ENCODE assay signal across 25 mouse cellular contexts in the genomic region with DNA sequence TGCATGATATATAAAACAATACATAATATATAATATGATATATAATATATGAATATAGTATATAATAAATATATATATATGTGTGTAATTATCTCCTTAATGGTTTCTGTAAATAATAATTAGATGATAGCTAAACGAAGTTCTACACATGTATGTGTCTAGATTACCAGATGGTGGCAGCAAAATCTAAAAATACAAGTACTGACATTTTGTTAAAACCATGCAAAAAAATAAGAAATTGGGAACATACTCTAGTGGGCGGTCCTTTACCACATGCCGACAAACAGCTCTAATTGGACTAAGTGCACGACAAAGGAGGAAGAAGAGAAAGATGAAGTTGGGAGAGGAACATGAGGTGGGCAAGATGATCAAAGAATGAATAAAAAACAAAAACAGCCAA.
DNase-seq lines count a peak whose midpoint lies in the region; ATAC-seq and TF ChIP-seq lines count a peak whose summit lies in the region.
"Had no signal": no experiment of that assay in that cellular context is flagged by ENCODE, and none has a peak within 500 bp of the region (broad histone marks: within the 10 kb centered on the region; RNA-seq: fewer than 3 reads in every experiment).

No protein-coding gene starts in this region.

- no peaks in the 10 kb centered on the region for H3K27me3 ChIP-seq in forebrain, embryonic 14.5 days (replicated peaks; ENCODE audit: control insufficient read depth, insufficient read depth, low read length)
- H3K27me3 ChIP-seq in forebrain, embryonic 12.5 days: no peaks in the 10 kb centered on the region
- H3K27me3 ChIP-seq in MEL (ENCODE audit: control insufficient read depth in 1 of 2, insufficient read depth in 2 of 2, low read length in 2 of 2): no peaks in the 10 kb centered on the region
- no peaks in the 10 kb centered on the region for H3K27me3 ChIP-seq in neural tube, embryonic 15.5 days (replicated peaks)
- H3K27me3 ChIP-seq in heart, embryonic 12.5 days (replicated peaks): no peaks in the 10 kb centered on the region
- H3K27me3 ChIP-seq: forebrain, embryonic 15.5 days; heart, embryonic 13.5 days; hindbrain, embryonic 12.5 days; hindbrain, embryonic 15.5 days had no signal

- no peak overlapping the region for H3K4me2 ChIP-seq in forebrain, embryonic 14.5 days (ENCODE audit: low read length)
- H3K4me2 ChIP-seq in forebrain, embryonic 12.5 days: no peak overlapping the region
- H3K4me2 ChIP-seq in neural tube, embryonic 15.5 days: no peak overlapping the region
- no peak overlapping the region for H3K4me2 ChIP-seq in heart, embryonic 12.5 days
- H3K4me2 ChIP-seq: forebrain, embryonic 15.5 days; heart, embryonic 13.5 days; hindbrain, embryonic 12.5 days; hindbrain, embryonic 15.5 days had no signal

- TF ChIP-seq CTCF in MEL (IDR thresholded peaks at IDR 0.05 in 2 of 3, conservative IDR thresholded peaks at IDR 0.05 in 1 of 3; ENCODE audit: control insufficient read depth in 1 of 3, insufficient read depth in 1 of 3, low read depth in 2 of 3, low read length in 3 of 3, poor library complexity in 1 of 3, severe bottlenecking in 1 of 3): peak in 1 of 3 experiments; percentile 47; a peak in 2 of 6 replicates

- no peak overlapping the region for H3K27ac ChIP-seq in forebrain, embryonic 14.5 days (ENCODE audit: low read depth, low read length)
- H3K27ac ChIP-seq in forebrain, embryonic 12.5 days: no peak overlapping the region
- no peak overlapping the region for H3K27ac ChIP-seq in MEL (ENCODE audit: control insufficient read depth, low read depth, low read length)
- H3K27ac ChIP-seq in neural tube, embryonic 15.5 days (replicated peaks): no peak overlapping the region
- no peak overlapping the region for H3K27ac ChIP-seq in heart, embryonic 12.5 days (ENCODE audit: poor library complexity, severe bottlenecking)
- H3K27ac ChIP-seq: forebrain, embryonic 10.5 days; forebrain, embryonic 15.5 days; heart, embryonic 13.5 days; hindbrain, embryonic 12.5 days; hindbrain, embryonic 15.5 days had no signal

- no peak for TF ChIP-seq EP300 in MEL (IDR thresholded peaks at IDR 0.05; ENCODE audit: low read depth in 1 of 2, low read length in 2 of 2)

- H3K9ac ChIP-seq in forebrain, embryonic 14.5 days (ENCODE audit: low read length): no peak overlapping the region
- H3K9ac ChIP-seq in forebrain, embryonic 12.5 days: no peak overlapping the region
- no peak overlapping the region for H3K9ac ChIP-seq in MEL (ENCODE audit: control insufficient read depth, low read depth, low read length, poor library complexity, severe bottlenecking)
- H3K9ac ChIP-seq in neural tube, embryonic 15.5 days (replicated peaks): no peak overlapping the region
- H3K9ac ChIP-seq in heart, embryonic 12.5 days: no peak overlapping the region
- H3K9ac ChIP-seq: forebrain, embryonic 15.5 days; heart, embryonic 13.5 days; hindbrain, embryonic 12.5 days; hindbrain, embryonic 15.5 days had no signal

- no peaks in the 10 kb centered on the region for H3K79me2 ChIP-seq in MEL (ENCODE audit: control insufficient read depth, insufficient read depth, low read length, poor library complexity)

- TF ChIP-seq POLR2A in MEL (IDR thresholded peaks at IDR 0.05; ENCODE audit: control insufficient read depth in 1 of 2, insufficient read depth in 1 of 2, low read depth in 1 of 2, low read length in 2 of 2, poor library complexity in 1 of 2): no peak

- H3K36me3 ChIP-seq in forebrain, embryonic 14.5 days (ENCODE audit: control insufficient read depth, insufficient read depth, low read length): no peaks in the 10 kb centered on the region
- H3K36me3 ChIP-seq in forebrain, embryonic 12.5 days (replicated peaks): no peaks in the 10 kb centered on the region
- H3K36me3 ChIP-seq in MEL (ENCODE audit: control insufficient read depth in 1 of 2, insufficient read depth in 2 of 2, low read length in 2 of 2): no peaks in the 10 kb centered on the region
- H3K36me3 ChIP-seq in neural tube, embryonic 15.5 days: no peaks in the 10 kb centered on the region
- H3K36me3 ChIP-seq in heart, embryonic 12.5 days: no peaks in the 10 kb centered on the region
- H3K36me3 ChIP-seq: forebrain, embryonic 10.5 days; forebrain, embryonic 15.5 days; heart, embryonic 13.5 days; hindbrain, embryonic 12.5 days; hindbrain, embryonic 15.5 days had no signal

- peak; percentile 0 for DNase-seq in forebrain, embryonic 14.5 days (ENCODE audit: low spot score)
- peak; percentile 0 for DNase-seq in layer of hippocampus, adult 9-10 months (ENCODE audit: low spot score)
- DNase-seq in layer of hippocampus, postnatal 36 days: no peak
- peak; percentile 40 for DNase-seq in MEL (ENCODE audit: low read depth, low spot score)
- peak; percentile 0 for DNase-seq in induced T-regulatory cell, adult 2 months (ENCODE audit: low read depth)
- DNase-seq: adrenal gland, adult 2 months; adrenal gland, postnatal 14 days; B cell, adult 2 months; cerebellum, adult 11-12 months; cerebellum, adult 8-10 months; cerebellum, postnatal 10 days; gastrocnemius, postnatal 25 days; heart, adult 18-20 months; heart, postnatal 14 days; heart, postnatal 4 days had no signal

- H3K4me1 ChIP-seq in forebrain, embryonic 14.5 days (ENCODE audit: control insufficient read depth, insufficient read depth, low read length): no peaks in the 10 kb centered on the region
- no peaks in the 10 kb centered on the region for H3K4me1 ChIP-seq in forebrain, embryonic 12.5 days
- no peaks in the 10 kb centered on the region for H3K4me1 ChIP-seq in MEL (ENCODE audit: control insufficient read depth in 1 of 2, insufficient read depth in 2 of 2, low read length in 2 of 2)
- no peaks in the 10 kb centered on the region for H3K4me1 ChIP-seq in neural tube, embryonic 15.5 days
- H3K4me1 ChIP-seq in heart, embryonic 12.5 days (replicated peaks): no peaks in the 10 kb centered on the region
- H3K4me1 ChIP-seq: forebrain, embryonic 10.5 days; forebrain, embryonic 15.5 days; heart, embryonic 13.5 days; hindbrain, embryonic 12.5 days; hindbrain, embryonic 15.5 days had no signal

- ATAC-seq in forebrain, embryonic 14.5 days: no peak
- ATAC-seq in forebrain, embryonic 12.5 days (ENCODE audit: low FRiP score): no peak
- no peak for ATAC-seq in neural tube, embryonic 15.5 days (ENCODE audit: low FRiP score)
- ATAC-seq in heart, embryonic 12.5 days (ENCODE audit: insufficient number of reproducible peaks, low FRiP score): no peak
- ATAC-seq: forebrain, embryonic 15.5 days; inflammation-experienced regulatory T-cells, adult 6 months; intestine, embryonic 16.5 days had no signal

- H3K9me3 ChIP-seq in forebrain, embryonic 14.5 days (replicated peaks; ENCODE audit: control insufficient read depth, low read length): 0 out of 2 replicates have a peak, but pooled peaks cover 6% of the 10 kb centered on the region
- H3K9me3 ChIP-seq in forebrain, embryonic 12.5 days: peaks cover 9% of the 10 kb centered on the region; the same call in 1 of the 2 replicates
- no peaks in the 10 kb centered on the region for H3K9me3 ChIP-seq in MEL (replicated peaks; ENCODE audit: insufficient read depth, low read length)
- H3K9me3 ChIP-seq in neural tube, embryonic 15.5 days (replicated peaks): no peaks in the 10 kb centered on the region; the same call in 1 of the 2 replicates
- peaks cover 15% of the 10 kb centered on the region; the same call in 1 of the 2 replicates for H3K9me3 ChIP-seq in heart, embryonic 12.5 days (replicated peaks)
- H3K9me3 ChIP-seq: forebrain, embryonic 15.5 days; hindbrain, embryonic 15.5 days had no signal

- 80% methylated on average over 4 of the region's 4 CpGs for WGBS in forebrain, embryonic 14.5 days
- 76% methylated on average over 4 of the region's 4 CpGs for WGBS in forebrain, embryonic 12.5 days
- 83% methylated on average over 4 of the region's 4 CpGs for WGBS in neural tube, embryonic 15.5 days
- 72% methylated on average over 4 of the region's 4 CpGs for WGBS in heart, embryonic 12.5 days

- no peak overlapping the region for H3K4me3 ChIP-seq in forebrain, embryonic 14.5 days (ENCODE audit: low read depth, low read length)
- no peak overlapping the region for H3K4me3 ChIP-seq in forebrain, embryonic 12.5 days (replicated peaks)
- H3K4me3 ChIP-seq in MEL (ENCODE audit: control insufficient read depth in 1 of 2, insufficient read depth in 1 of 2, low read depth in 2 of 2, low read length in 2 of 2): no peak overlapping the region
- no peak overlapping the region for H3K4me3 ChIP-seq in neural tube, embryonic 15.5 days (replicated peaks)
- H3K4me3 ChIP-seq in heart, embryonic 12.5 days: no peak overlapping the region
- H3K4me3 ChIP-seq: forebrain, embryonic 10.5 days; forebrain, embryonic 15.5 days; heart, embryonic 13.5 days; hindbrain, embryonic 12.5 days; hindbrain, embryonic 15.5 days had no signal

- peak; percentile 68 for TF ChIP-seq RAD21 in MEL (IDR thresholded peaks at IDR 0.05; ENCODE audit: low read depth, low read length)

TF ChIP-seq in MEL, 35 proteins besides CTCF, POLR2A, EP300 and RAD21:
- TF ChIP-seq SMC3 (IDR thresholded peaks at IDR 0.05; ENCODE audit: low read depth, low read length) (peak; percentile 51), MEF2A (IDR thresholded peaks at IDR 0.05; ENCODE audit: extremely low read depth, insufficient replicate concordance, low read depth, low read length, poor library complexity, severe bottlenecking) (no peak), NRF1 (IDR thresholded peaks at IDR 0.05; ENCODE audit: insufficient read depth, low read depth, low read length, poor library complexity, severe bottlenecking) (no peak), CHD2 (IDR thresholded peaks at IDR 0.05; ENCODE audit: low read length) (no peak), E2F4 (IDR thresholded peaks at IDR 0.05; ENCODE audit: borderline replicate concordance, low read depth, low read length) (no peak), NELFE (IDR thresholded peaks at IDR 0.05; ENCODE audit: low read depth, low read length) (no peak), BHLHE40 (IDR thresholded peaks at IDR 0.05; ENCODE audit: borderline replicate concordance, low read depth, low read length) (no peak), ZC3H11A (IDR thresholded peaks at IDR 0.05; ENCODE audit: low read depth, low read length) (peak; percentile 55), GABPA (IDR thresholded peaks at IDR 0.05; ENCODE audit: low read depth, low read length) (no peak), ZNF384 (IDR thresholded peaks at IDR 0.05; ENCODE audit: low read depth, low read length) (peak; percentile 46; the same call in 1 of the 2 replicates), RCOR1 (IDR thresholded peaks at IDR 0.05; ENCODE audit: low read depth, low read length) (no peak), MYB (IDR thresholded peaks at IDR 0.05; ENCODE audit: low read depth, low read length) (no peak), CHD1 (IDR thresholded peaks at IDR 0.05; ENCODE audit: low read depth, low read length) (no peak), MYC (IDR thresholded peaks at IDR 0.05; ENCODE audit: low read depth, low read length) (no peak), MXI1 (IDR thresholded peaks at IDR 0.05; ENCODE audit: low read depth, low read length) (no peak), UBTF (IDR thresholded peaks at IDR 0.05; ENCODE audit: borderline replicate concordance, insufficient read depth, low read depth, low read length) (no peak)
TF ChIP-seq in MEL: peak in this region for 3.

Comparison
In these comparisons a context has a peak if more than half of its experiments do, and no peak if none do; other contexts are left out.
1. DNase-seq: peak in forebrain, embryonic 14.5 days (single experiment), layer of hippocampus, adult 9-10 months (single experiment), MEL (single experiment) and induced T-regulatory cell, adult 2 months (single experiment); none in layer of hippocampus, postnatal 36 days (0 of 2).